ENCODE assay signal across 29 mouse cellular contexts in the genomic region with DNA sequence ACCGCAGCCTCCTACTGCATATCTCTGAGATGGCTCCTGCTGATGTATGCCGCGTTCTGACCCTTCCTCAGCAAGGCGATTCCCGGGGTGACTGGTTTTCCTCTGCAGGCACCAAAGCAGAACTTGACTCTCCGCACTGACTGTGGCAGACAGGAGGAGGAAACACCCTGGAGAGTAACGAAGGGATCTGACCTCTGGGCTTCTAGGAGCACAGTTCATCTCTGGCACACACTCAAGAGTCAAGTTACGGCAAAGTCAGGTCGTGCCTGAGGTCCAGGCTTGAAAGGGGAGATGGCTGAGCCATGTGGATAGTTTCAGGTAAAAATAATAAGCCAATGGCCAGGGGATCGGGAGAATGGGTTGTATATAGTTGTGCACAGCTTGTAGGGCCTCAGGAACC. TPM values are rescaled to one million over a fixed set of nuclear protein-coding genes. Genes with fewer than 3 reads are reported as not detected.
DNase-seq lines count a peak whose midpoint lies in the region; ATAC-seq and TF ChIP-seq lines count a peak whose summit lies in the region.
"Had no signal": no experiment of that assay in that cellular context is flagged by ENCODE, and none has a peak within 500 bp of the region (broad histone marks: within the 10 kb centered on the region; RNA-seq: fewer than 3 reads in every experiment).

No protein-coding gene starts in this region.

- no peaks in the 10 kb centered on the region for H3K9me3 ChIP-seq in heart, embryonic 11.5 days (replicated peaks; ENCODE audit: control insufficient read depth, low read length)
- H3K9me3 ChIP-seq in kidney, postnatal 0 days (replicated peaks; ENCODE audit: low read length), result no peaks in the 10 kb centered on the region
- H3K9me3 ChIP-seq in kidney, embryonic 14.5 days (ENCODE audit: control insufficient read depth, low read length), result no peaks in the 10 kb centered on the region
- H3K9me3 ChIP-seq in hindbrain, embryonic 10.5 days, result no peaks in the 10 kb centered on the region
- H3K9me3 ChIP-seq: embryonic facial prominence, embryonic 13.5 days; forebrain, embryonic 10.5 days; forebrain, embryonic 15.5 days; heart, embryonic 13.5 days; hindbrain, embryonic 15.5 days; limb, embryonic 12.5 days; midbrain, embryonic 13.5 days had no signal

- no peak overlapping the region for H3K9ac ChIP-seq in heart, embryonic 11.5 days (ENCODE audit: low read depth, low read length)
- no peak overlapping the region for H3K9ac ChIP-seq in kidney, postnatal 0 days (ENCODE audit: low read depth, low read length)
- no peak overlapping the region for H3K9ac ChIP-seq in kidney, embryonic 14.5 days (ENCODE audit: low read depth, low read length)
- H3K9ac ChIP-seq: embryonic facial prominence, embryonic 13.5 days; forebrain, embryonic 15.5 days; heart, embryonic 13.5 days; hindbrain, embryonic 15.5 days; limb, embryonic 12.5 days; liver, postnatal 0 days; midbrain, embryonic 13.5 days had no signal

- peak overlapping the region; percentile 15; the same call in 1 of the 2 replicates for H3K4me2 ChIP-seq in heart, embryonic 11.5 days
- H3K4me2 ChIP-seq in kidney, postnatal 0 days (ENCODE audit: low read length), result no peak overlapping the region
- no peak overlapping the region for H3K4me2 ChIP-seq in kidney, embryonic 14.5 days (replicated peaks; ENCODE audit: low read depth, low read length)
- H3K4me2 ChIP-seq: embryonic facial prominence, embryonic 13.5 days; forebrain, embryonic 15.5 days; heart, embryonic 13.5 days; hindbrain, embryonic 15.5 days; limb, embryonic 12.5 days; midbrain, embryonic 13.5 days had no signal

- H3K4me3 ChIP-seq in heart, embryonic 11.5 days (ENCODE audit: low read depth, low read length), result no peak overlapping the region
- H3K4me3 ChIP-seq in kidney, postnatal 0 days (replicated peaks; ENCODE audit: low read depth, low read length), result no peak overlapping the region
- H3K4me3 ChIP-seq in kidney, embryonic 14.5 days (ENCODE audit: low read length), result no peak overlapping the region
- no peak overlapping the region for H3K4me3 ChIP-seq in hindbrain, embryonic 10.5 days
- H3K4me3 ChIP-seq: embryonic facial prominence, embryonic 13.5 days; forebrain, embryonic 10.5 days; forebrain, embryonic 15.5 days; heart, embryonic 13.5 days; hindbrain, embryonic 15.5 days; limb, embryonic 12.5 days; midbrain, embryonic 13.5 days had no signal

- ATAC-seq in heart, embryonic 11.5 days (replicated peaks; ENCODE audit: insufficient number of reproducible peaks, low FRiP score, low TSS enrichment), result no peak
- ATAC-seq in kidney, postnatal 0 days (replicated peaks; ENCODE audit: low FRiP score, low read depth), result no peak; the same call in 1 of the 2 replicates
- ATAC-seq in kidney, embryonic 14.5 days (ENCODE audit: low FRiP score, low TSS enrichment), result no peak
- ATAC-seq: CD4-positive, CD25-positive, alpha-beta regulatory T cell, adult 4 months; forebrain, embryonic 15.5 days; inflammation-experienced regulatory T-cells, adult 6 months; liver, postnatal 0 days; midbrain, embryonic 13.5 days had no signal

- TF ChIP-seq CTCF in kidney, postnatal 0 days (IDR thresholded peaks at IDR 0.05; ENCODE audit: low read depth), result no peak

- DNase-seq in heart, adult 18-20 months, result no peak
- peak; percentile 24 for DNase-seq in kidney, postnatal 0 days (ENCODE audit: low spot score)
- peak; percentile 64 for DNase-seq in embryo, embryonic 10 days (ENCODE audit: low spot score)
- peak; percentile 18 for DNase-seq in embryo, embryonic 11 days
- no peak for DNase-seq in spleen, adult 18-20 months
- no peak for DNase-seq in hindbrain, embryonic 10.5 days (ENCODE audit: low spot score)
- DNase-seq: adrenal gland, postnatal 14 days; cerebellum, adult 11-12 months; cerebellum, adult 9-11 months; gastrocnemius, postnatal 10 days; heart, postnatal 10 days; kidney, adult 11 months; layer of hippocampus, adult 9-11 months; liver, postnatal 0 days; lung, postnatal 36 days; right cerebral cortex, adult 18-20 months; thymus, adult 2 months; thymus, postnatal 4 days had no signal

- no peaks in the 10 kb centered on the region for H3K36me3 ChIP-seq in heart, embryonic 11.5 days (ENCODE audit: control insufficient read depth, insufficient read depth, low read length)
- no peaks in the 10 kb centered on the region for H3K36me3 ChIP-seq in kidney, postnatal 0 days (ENCODE audit: insufficient read depth, low read length)
- no peaks in the 10 kb centered on the region for H3K36me3 ChIP-seq in kidney, embryonic 14.5 days (ENCODE audit: control insufficient read depth, insufficient read depth, low read length)
- H3K36me3 ChIP-seq in hindbrain, embryonic 10.5 days, result peaks cover 16% of the 10 kb centered on the region
- H3K36me3 ChIP-seq: embryonic facial prominence, embryonic 13.5 days; forebrain, embryonic 10.5 days; forebrain, embryonic 15.5 days; heart, embryonic 13.5 days; hindbrain, embryonic 15.5 days; limb, embryonic 12.5 days; midbrain, embryonic 13.5 days had no signal

- no peak overlapping the region for H3K27ac ChIP-seq in heart, embryonic 11.5 days (ENCODE audit: low read depth, low read length)
- H3K27ac ChIP-seq in kidney, postnatal 0 days, result no peak overlapping the region
- H3K27ac ChIP-seq in kidney, embryonic 14.5 days (ENCODE audit: low read depth, low read length), result no peak overlapping the region
- H3K27ac ChIP-seq in hindbrain, embryonic 10.5 days, result no peak overlapping the region
- H3K27ac ChIP-seq: embryonic facial prominence, embryonic 13.5 days; forebrain, embryonic 10.5 days; forebrain, embryonic 15.5 days; heart, embryonic 13.5 days; hindbrain, embryonic 15.5 days; limb, embryonic 12.5 days; midbrain, embryonic 13.5 days had no signal

- H3K4me1 ChIP-seq in heart, embryonic 11.5 days (ENCODE audit: control insufficient read depth, insufficient read depth, low read length), result peaks cover 19% of the 10 kb centered on the region; the same call in 1 of the 2 replicates
- no peaks in the 10 kb centered on the region for H3K4me1 ChIP-seq in kidney, postnatal 0 days (replicated peaks; ENCODE audit: insufficient read depth, low read length)
- peaks cover 20% of the 10 kb centered on the region for H3K4me1 ChIP-seq in kidney, embryonic 14.5 days (ENCODE audit: control insufficient read depth, insufficient read depth, low read length)
- H3K4me1 ChIP-seq in hindbrain, embryonic 10.5 days (replicated peaks), result peaks cover 29% of the 10 kb centered on the region

- no peaks in the 10 kb centered on the region for H3K27me3 ChIP-seq in heart, embryonic 11.5 days (ENCODE audit: control insufficient read depth, insufficient read depth, low read length)
- H3K27me3 ChIP-seq in kidney, postnatal 0 days (ENCODE audit: insufficient read depth, low read length), result no peaks in the 10 kb centered on the region
- H3K27me3 ChIP-seq in kidney, embryonic 14.5 days (ENCODE audit: control insufficient read depth, insufficient read depth, low read length), result no peaks in the 10 kb centered on the region
- H3K27me3 ChIP-seq in hindbrain, embryonic 10.5 days (ENCODE audit: insufficient read depth, poor library complexity, severe bottlenecking), result no peaks in the 10 kb centered on the region
- H3K27me3 ChIP-seq: embryonic facial prominence, embryonic 13.5 days; forebrain, embryonic 15.5 days; heart, embryonic 13.5 days; hindbrain, embryonic 15.5 days; limb, embryonic 12.5 days; midbrain, embryonic 13.5 days had no signal

- 31% methylated on average over 10 of the region's 10 CpGs for WGBS in heart, embryonic 11.5 days (ENCODE audit: insufficient replicate concordance)
- WGBS in kidney, postnatal 0 days, result 26% methylated on average over 10 of the region's 10 CpGs
- 14% methylated on average over 10 of the region's 10 CpGs for WGBS in kidney, embryonic 14.5 days
- 59% methylated on average over 10 of the region's 10 CpGs for WGBS in hindbrain, embryonic 10.5 days

RNA-seq across cellular contexts. Expression of a gene that starts 29.3 kb away (rescaled TPM):
- polyA plus RNA-seq in heart, embryonic 11.5 days (2014; fragmentation: Nextera tagmentation; extraction: Ambion mirVana), result 122 and 132 TPM in 2 replicates
- 10 to 100 TPM; 39.8 to 43.9 TPM for total RNA-seq in heart, adult 18-20 months (2021)
- polyA plus RNA-seq in kidney, postnatal 0 days (2015; fragmentation: Nextera tagmentation; extraction: Ambion mirVana), result 132 and 143 TPM in 2 replicates
- 116 and 146 TPM in 2 replicates for polyA plus RNA-seq in kidney, embryonic 14.5 days (2014; fragmentation: Nextera tagmentation; extraction: Ambion mirVana)
- 115 and 142 TPM in 2 replicates for polyA plus RNA-seq in hindbrain, embryonic 10.5 days (2016; fragmentation: Nextera tagmentation; extraction: Ambion mirVana)

Comparison
In these comparisons a context has a peak if more than half of its experiments do, and no peak if none do; other contexts are left out.
1. DNase-seq: peak in kidney, postnatal 0 days (single experiment), embryo, embryonic 10 days (single experiment) and embryo, embryonic 11 days (single experiment); none in heart, adult 18-20 months (0 of 2), spleen, adult 18-20 months (0 of 2) and hindbrain, embryonic 10.5 days (single experiment).